Comparison of ENCODE assay signal across 12 mouse cellular contexts in the genomic region with DNA sequence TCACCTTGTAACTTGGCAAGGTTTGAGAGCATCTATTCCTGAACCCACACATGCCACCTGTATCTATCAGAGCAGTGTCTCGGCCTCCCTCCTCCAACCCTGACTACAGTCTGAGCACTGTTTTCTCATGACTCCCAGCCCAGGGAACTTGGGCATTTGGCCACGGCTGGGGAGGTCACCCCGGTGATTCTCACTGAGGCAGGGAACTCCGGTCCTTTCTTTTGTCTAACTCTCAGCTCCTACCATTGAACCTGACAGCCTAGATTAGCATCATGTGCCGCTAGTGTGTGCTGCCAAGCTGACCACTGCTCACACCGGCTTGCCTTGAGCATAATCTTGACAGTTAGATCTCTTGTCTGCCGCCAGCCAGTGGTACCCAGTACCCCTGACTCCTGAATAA.
DNase-seq lines count a peak whose midpoint lies in the region; ATAC-seq and TF ChIP-seq lines count a peak whose summit lies in the region.
"Had no signal": no experiment of that assay in that cellular context is flagged by ENCODE, and none has a peak within 500 bp of the region (broad histone marks: within the 10 kb centered on the region; RNA-seq: fewer than 3 reads in every experiment).

No protein-coding gene starts in this region.

- peak overlapping the region; percentile 33 for H3K9ac ChIP-seq in ES-Bruce4 (ENCODE audit: low read depth, poor library complexity, severe bottlenecking)
- H3K9ac ChIP-seq in embryonic facial prominence, embryonic 12.5 days: no peak overlapping the region
- peak overlapping the region; percentile 38; the same call in 1 of the 2 replicates for H3K9ac ChIP-seq in hindbrain, embryonic 11.5 days (ENCODE audit: low read depth, low read length)
- H3K9ac ChIP-seq in midbrain, embryonic 15.5 days: no peak overlapping the region
- no peak overlapping the region for H3K9ac ChIP-seq in kidney, embryonic 14.5 days (ENCODE audit: low read depth, low read length)

- TF ChIP-seq POLR2A in ES-Bruce4 (IDR thresholded peaks at IDR 0.05; ENCODE audit: insufficient read depth, low read length): no peak

- WGBS in embryonic facial prominence, embryonic 12.5 days: 62% methylated on average over 7 of the region's 7 CpGs
- WGBS in hindbrain, embryonic 11.5 days: 37% methylated on average over 7 of the region's 7 CpGs
- 17% methylated on average over 7 of the region's 7 CpGs for WGBS in midbrain, embryonic 15.5 days
- WGBS in kidney, embryonic 14.5 days: 79% methylated on average over 7 of the region's 7 CpGs
- 66% methylated on average over 7 of the region's 7 CpGs for WGBS in heart, embryonic 10.5 days

- no peak for TF ChIP-seq EP300 in ES-Bruce4 (IDR thresholded peaks at IDR 0.05; ENCODE audit: insufficient read depth, low read depth, low read length)

- peaks cover 11% of the 10 kb centered on the region for H3K4me1 ChIP-seq in ES-Bruce4 (ENCODE audit: control insufficient read depth, insufficient read depth, low read length)
- H3K4me1 ChIP-seq in embryonic facial prominence, embryonic 12.5 days: peaks cover 48% of the 10 kb centered on the region
- H3K4me1 ChIP-seq in hindbrain, embryonic 11.5 days (replicated peaks; ENCODE audit: control insufficient read depth, insufficient read depth, low read length): peaks cover 21% of the 10 kb centered on the region
- peaks cover 62% of the 10 kb centered on the region for H3K4me1 ChIP-seq in midbrain, embryonic 15.5 days
- H3K4me1 ChIP-seq in kidney, embryonic 14.5 days (ENCODE audit: control insufficient read depth, insufficient read depth, low read length): peaks cover 8% of the 10 kb centered on the region
- peaks cover 40% of the 10 kb centered on the region for H3K4me1 ChIP-seq in heart, embryonic 10.5 days

- H3K27ac ChIP-seq in ES-Bruce4 (ENCODE audit: insufficient read depth, low read length): peak overlapping the region; percentile 97
- H3K27ac ChIP-seq in embryonic facial prominence, embryonic 12.5 days: 0 out of 2 replicates have a peak overlapping the region, but pooled peaks have one; percentile 32
- H3K27ac ChIP-seq in hindbrain, embryonic 11.5 days (ENCODE audit: low read depth, low read length): peak overlapping the region; percentile 84
- H3K27ac ChIP-seq in midbrain, embryonic 15.5 days: peak overlapping the region; percentile 80
- H3K27ac ChIP-seq in kidney, embryonic 14.5 days (ENCODE audit: low read depth, low read length): no peak overlapping the region
- H3K27ac ChIP-seq in heart, embryonic 10.5 days: no peak overlapping the region

- no peaks in the 10 kb centered on the region for H3K9me3 ChIP-seq in ES-Bruce4 (replicated peaks; ENCODE audit: control insufficient read depth, insufficient read depth, low read length, poor library complexity, severe bottlenecking)
- H3K9me3 ChIP-seq in embryonic facial prominence, embryonic 12.5 days: no peaks in the 10 kb centered on the region
- no peaks in the 10 kb centered on the region for H3K9me3 ChIP-seq in hindbrain, embryonic 11.5 days (ENCODE audit: control insufficient read depth, low read length)
- no peaks in the 10 kb centered on the region for H3K9me3 ChIP-seq in midbrain, embryonic 15.5 days
- no peaks in the 10 kb centered on the region for H3K9me3 ChIP-seq in kidney, embryonic 14.5 days (ENCODE audit: control insufficient read depth, low read length)
- H3K9me3 ChIP-seq in heart, embryonic 10.5 days: no peaks in the 10 kb centered on the region

- no peak overlapping the region for H3K4me2 ChIP-seq in embryonic facial prominence, embryonic 12.5 days (replicated peaks)
- peak overlapping the region; percentile 26 for H3K4me2 ChIP-seq in hindbrain, embryonic 11.5 days (replicated peaks; ENCODE audit: low read depth, low read length)
- peak overlapping the region; percentile 37 for H3K4me2 ChIP-seq in midbrain, embryonic 15.5 days
- no peak overlapping the region for H3K4me2 ChIP-seq in kidney, embryonic 14.5 days (replicated peaks; ENCODE audit: low read depth, low read length)

- no peak for DNase-seq in hindbrain, embryonic 11.5 days (ENCODE audit: low spot score)
- DNase-seq in spleen, adult 18-20 months: no peak
- no peak for DNase-seq in heart, embryonic 10.5 days (ENCODE audit: low spot score)
- DNase-seq: cerebellum, adult 9-11 months; lung, adult 2 months; thymus, postnatal 25 days had no signal

- no peaks in the 10 kb centered on the region for H3K27me3 ChIP-seq in ES-Bruce4 (ENCODE audit: control insufficient read depth, insufficient read depth, low read length, poor library complexity, severe bottlenecking)
- H3K27me3 ChIP-seq in embryonic facial prominence, embryonic 12.5 days: no peaks in the 10 kb centered on the region
- H3K27me3 ChIP-seq in hindbrain, embryonic 11.5 days (ENCODE audit: control insufficient read depth, insufficient read depth, low read length): no peaks in the 10 kb centered on the region
- no peaks in the 10 kb centered on the region for H3K27me3 ChIP-seq in midbrain, embryonic 15.5 days (replicated peaks)
- H3K27me3 ChIP-seq in kidney, embryonic 14.5 days (ENCODE audit: control insufficient read depth, insufficient read depth, low read length): no peaks in the 10 kb centered on the region
- H3K27me3 ChIP-seq in heart, embryonic 10.5 days (ENCODE audit: insufficient read depth, poor library complexity, severe bottlenecking): no peaks in the 10 kb centered on the region

- TF ChIP-seq CTCF in ES-Bruce4 (IDR thresholded peaks at IDR 0.05; ENCODE audit: low read depth, low read length): no peak

- H3K4me3 ChIP-seq in ES-Bruce4 (ENCODE audit: low read depth, low read length): peak overlapping the region; percentile 16
- no peak overlapping the region for H3K4me3 ChIP-seq in embryonic facial prominence, embryonic 12.5 days
- H3K4me3 ChIP-seq in hindbrain, embryonic 11.5 days (ENCODE audit: low read depth, low read length): no peak overlapping the region
- H3K4me3 ChIP-seq in midbrain, embryonic 15.5 days: no peak overlapping the region
- H3K4me3 ChIP-seq in kidney, embryonic 14.5 days (ENCODE audit: low read length): no peak overlapping the region
- no peak overlapping the region for H3K4me3 ChIP-seq in heart, embryonic 10.5 days

- H3K36me3 ChIP-seq in ES-Bruce4 (ENCODE audit: control insufficient read depth, insufficient read depth, low read length, poor library complexity, severe bottlenecking): no peaks in the 10 kb centered on the region
- no peaks in the 10 kb centered on the region for H3K36me3 ChIP-seq in embryonic facial prominence, embryonic 12.5 days
- H3K36me3 ChIP-seq in hindbrain, embryonic 11.5 days (ENCODE audit: control insufficient read depth, insufficient read depth, low read length): no peaks in the 10 kb centered on the region
- H3K36me3 ChIP-seq in midbrain, embryonic 15.5 days (replicated peaks): no peaks in the 10 kb centered on the region
- peaks cover 12% of the 10 kb centered on the region; the same call in 1 of the 2 replicates for H3K36me3 ChIP-seq in kidney, embryonic 14.5 days (ENCODE audit: control insufficient read depth, insufficient read depth, low read length)
- no peaks in the 10 kb centered on the region for H3K36me3 ChIP-seq in heart, embryonic 10.5 days

- ATAC-seq in embryonic facial prominence, embryonic 12.5 days (ENCODE audit: insufficient number of reproducible peaks, insufficient read depth, low FRiP score, low TSS enrichment): no peak
- no peak for ATAC-seq in hindbrain, embryonic 11.5 days (ENCODE audit: low FRiP score)
- 0 out of 2 replicates have a peak, but pooled peaks have one; percentile 8 for ATAC-seq in midbrain, embryonic 15.5 days (replicated peaks)
- no peak for ATAC-seq in kidney, embryonic 14.5 days (ENCODE audit: low FRiP score, low TSS enrichment)
- no peak for ATAC-seq in cerebellum, adult (ENCODE audit: insufficient number of reproducible peaks, low FRiP score, low TSS enrichment)
- ATAC-seq: CD4-positive, CD25-positive, alpha-beta regulatory T cell, adult 4 months had no signal

Comparison
In these comparisons a context has a peak if more than half of its experiments do, and no peak if none do; other contexts are left out.
1. H3K27ac ChIP-seq: peak in ES-Bruce4 (single experiment), embryonic facial prominence, embryonic 12.5 days (single experiment), hindbrain, embryonic 11.5 days (single experiment) and midbrain, embryonic 15.5 days (single experiment); none in kidney, embryonic 14.5 days (single experiment) and heart, embryonic 10.5 days (single experiment).
2. H3K9ac ChIP-seq: peak in ES-Bruce4 (single experiment) and hindbrain, embryonic 11.5 days (single experiment); none in embryonic facial prominence, embryonic 12.5 days (single experiment), midbrain, embryonic 15.5 days (single experiment) and kidney, embryonic 14.5 days (single experiment).
3. H3K4me2 ChIP-seq: peak in hindbrain, embryonic 11.5 days (single experiment) and midbrain, embryonic 15.5 days (single experiment); none in embryonic facial prominence, embryonic 12.5 days (single experiment) and kidney, embryonic 14.5 days (single experiment).